Mouse (Mus musculus) liver, embryonic 14.5 days (tissue): Measurements from ENCODE around the gene Elmsan1. TPM values are rescaled to one million over a fixed set of nuclear protein-coding genes. Genes with fewer than 3 reads are reported as not detected.
"Not testable (repeated sequence)": the region's sequence is repeated elsewhere in the genome, so short reads cannot be mapped to it uniquely, and the experiment has no call there.

ENCODE experiments used
- ATAC-seq: fragments of 200-750 bp; cut with Nextera tagmentation; 2 replicates; pipeline ENCODE4 v1.8.0; 2017; ENCODE audit warnings: moderate number of reproducible peaks, mild to moderate bottlenecking, moderate library complexity; ENCODE audit not compliant: insufficient read depth
- DNase-seq, 3 experiments: peaks; one replicate each; pipeline ENCODE4 v3.0.0-alpha.2; 2012 to 2013; ENCODE audit warnings: low read depth in 3 of 3, low spot score in 3 of 3
- H3K27ac ChIP-seq: fragments of 300-500 bp; sonication (generic); 2 replicates; pipeline ENCODE4 v1.5.1; 2014; ENCODE audit warnings: moderate library complexity, mild to moderate bottlenecking, control low read depth, inconsistent platforms
- H3K27me3 ChIP-seq: fragments of 300-500 bp; sonication (generic); 2 replicates; pipeline ENCODE4 v1.6.1; 2014; ENCODE audit warnings: mild to moderate bottlenecking, low read length, moderate library complexity; ENCODE audit not compliant: control insufficient read depth, insufficient read depth
- H3K36me3 ChIP-seq: fragments of 300-500 bp; sonication (generic); replicated peaks from 2 replicates; pipeline ENCODE4 v1.6.1; 2014; ENCODE audit warnings: low read depth; ENCODE audit not compliant: control insufficient read depth, insufficient read depth
- H3K4me1 ChIP-seq, 2 experiments: fragments of 200-500 bp in 1 of 2; fragments of 300-500 bp in 1 of 2; sonication (generic) in 1 of 2; replicated peaks; 2 replicates each; pipeline ENCODE4 v1.6.1; 2012 to 2014; ENCODE audit warnings: antibody characterized with exemption in 1 of 2, inconsistent platforms in 1 of 2, low read length in 1 of 2; ENCODE audit not compliant: control insufficient read depth in 2 of 2, insufficient read depth in 2 of 2
- H3K4me2 ChIP-seq: fragments of 300-500 bp; sonication (generic); 2 replicates; pipeline ENCODE4 v1.6.1; 2014; ENCODE audit warnings: low read depth, mild to moderate bottlenecking, control low read depth, moderate library complexity
- H3K4me3 ChIP-seq, 2 experiments: fragments of 200-500 bp in 1 of 2; fragments of 300-500 bp in 1 of 2; sonication (generic) in 1 of 2; 2 replicates each; pipeline ENCODE4 v1.5.1; 2012 to 2014; ENCODE audit warnings: low read depth in 2 of 2, low read length in 2 of 2, mild to moderate bottlenecking in 2 of 2, control low read depth in 1 of 2, inconsistent platforms in 1 of 2, moderate library complexity in 1 of 2; ENCODE audit not compliant: insufficient read depth in 1 of 2
- H3K9ac ChIP-seq: fragments of 300-500 bp; sonication (generic); replicated peaks from 2 replicates; pipeline ENCODE4 v1.6.1; 2014; ENCODE audit warnings: mild to moderate bottlenecking, control low read depth, moderate library complexity
- H3K9me3 ChIP-seq: fragments of 300-500 bp; sonication (generic); 2 replicates; pipeline ENCODE4 v1.6.1; 2016; ENCODE audit warnings: low read length, mixed read lengths; ENCODE audit not compliant: control insufficient read depth
- CTCF ChIP-seq: IDR thresholded peaks from 2 replicates; pipeline ENCODE4 v1.5.1; 2016; ENCODE audit warnings: antibody characterized with exemption, low read depth, control low read depth
- EP300 ChIP-seq: IDR thresholded peaks from 2 replicates; pipeline ENCODE4 v1.6.1; 2016; ENCODE audit warnings: antibody characterized with exemption, low read depth
- WGBS: fragments of 180-500 bp; shearing (Covaris S2); extraction: QIAGEN DNeasy Blood & Tissue Kit; methylation state at CpG from one replicate; pipeline ENCODE4 v1.1.7; 2014; ENCODE audit not compliant: insufficient replicate concordance; 5-methylcytosine and 5-hydroxymethylcytosine counted together
- polyA plus RNA-seq, 2 experiments: library from polyadenylated mRNA; depleted of rRNA in 1 of 2; stranded (reverse) in 1 of 2; unstranded in 1 of 2; fragments of >200 nt; fragmentation: Nextera tagmentation in 1 of 2; extraction: Ambion mirVana in 1 of 2; gene quantifications; 2 replicates each; pipeline versions ENCODE4 v1.2.1 to v1.2.3; 2012 to 2014

Elmsan1 gene
- polyA plus RNA-seq, 2 experiments: 4.3 to 4.5 TPM

DNA sequence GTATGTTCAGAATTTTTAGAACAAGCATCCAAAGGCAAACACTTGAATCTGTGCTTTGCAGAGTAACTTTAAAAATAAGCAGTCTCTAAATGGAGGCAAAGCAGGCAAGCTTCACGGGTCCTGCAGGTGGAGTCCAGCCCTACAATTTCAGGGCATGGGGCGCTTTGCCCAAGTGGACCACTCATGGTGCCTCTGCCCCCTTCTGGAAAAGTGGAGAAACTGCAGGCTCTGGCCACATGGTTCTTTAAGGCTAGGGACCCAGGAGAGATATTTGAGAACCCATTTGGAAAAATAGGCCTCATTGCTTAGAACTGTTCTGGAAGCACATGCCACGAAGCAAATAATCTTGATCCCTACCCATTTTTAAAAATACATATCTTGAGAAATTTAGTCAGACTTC is 30.5 kb upstream of the Elmsan1 start:
- Histone ChIP-seq H3K36me3 (no peaks in the 10 kb centered on the region), H3K4me1 (no peaks in the 10 kb centered on the region), H3K4me3 (no peak overlapping the region), H3K27ac (no peak overlapping the region), H3K4me2 (no peak overlapping the region), H3K27me3 (no peaks in the 10 kb centered on the region), H3K9me3 (no peaks in the 10 kb centered on the region), H3K9ac (no peak overlapping the region)
- WGBS: 7% methylated on average over 3 of the region's 3 CpGs
- TF ChIP-seq EP300 (no peak), CTCF (peak; percentile 94)
- peak; percentile 51 to 66 (median 55) for DNase-seq
- ATAC-seq: peak; percentile 31; the same call in 1 of the 2 replicates

DNA sequence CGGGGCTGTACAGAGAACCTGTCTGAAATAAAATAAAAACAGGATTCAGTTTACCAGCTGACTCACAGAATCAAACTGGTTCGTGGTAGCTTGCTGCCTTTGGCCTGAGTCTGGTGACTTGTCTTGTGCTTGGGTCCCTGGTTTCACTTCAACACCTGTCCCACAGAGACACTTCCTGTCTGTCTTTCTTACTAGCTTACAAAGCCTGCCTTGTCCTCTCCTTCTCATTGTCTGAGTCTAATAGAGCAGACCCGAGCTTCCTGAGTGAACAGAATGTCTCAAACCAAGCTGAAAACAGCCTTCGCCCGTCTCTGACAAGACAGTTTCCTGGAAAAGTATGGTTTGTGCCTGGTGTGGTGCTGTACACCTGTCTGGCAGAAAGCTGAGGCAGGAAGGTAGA is 27.0 kb upstream of the Elmsan1 start:
- DNase-seq: no peak
- WGBS: 57% methylated on average over 5 of the region's 5 CpGs

DNA sequence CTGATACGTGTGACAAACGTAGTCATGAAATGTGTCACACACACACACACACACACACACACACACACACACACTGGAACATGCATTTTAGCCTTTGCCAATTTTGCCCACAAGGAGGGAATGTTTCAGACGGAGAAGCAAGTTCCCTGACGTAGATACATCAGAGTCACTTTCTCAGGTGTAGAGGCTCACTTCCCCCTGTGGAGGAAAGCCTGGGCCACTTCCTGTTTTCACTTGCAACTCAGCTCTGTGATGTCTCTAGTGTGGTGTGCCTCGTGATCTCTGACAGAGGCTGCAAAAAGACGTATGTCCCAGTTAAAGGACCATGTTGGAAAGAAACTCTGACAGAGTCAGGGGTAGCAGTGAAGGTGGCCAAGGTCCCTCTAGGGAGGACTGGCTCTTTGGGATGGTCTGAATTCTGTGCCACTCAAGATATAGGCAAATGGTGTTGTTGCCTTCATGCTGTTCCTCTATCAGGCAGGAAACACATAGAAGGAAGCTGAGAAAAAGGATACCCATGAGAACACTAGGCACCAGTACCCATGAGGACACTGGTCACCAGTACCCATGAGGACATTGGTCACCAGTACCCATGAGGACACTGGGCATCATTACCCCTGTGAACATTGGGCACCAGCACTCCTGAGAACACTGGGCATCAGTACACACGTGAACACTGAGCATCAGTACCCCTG is 24.5 kb upstream of the Elmsan1 start:
- no peak for DNase-seq
- Histone ChIP-seq H3K4me1 (no peaks in the 10 kb centered on the region), H3K27ac (no peak overlapping the region)

More for the DNA sequence above, 27.0 kb upstream of the Elmsan1 start:
- Histone ChIP-seq H3K4me2 (no peak overlapping the region), H3K36me3 (no peaks in the 10 kb centered on the region), H3K9ac (no peak overlapping the region), H3K27ac (no peak overlapping the region), H3K4me1 (no peaks in the 10 kb centered on the region), H3K9me3 (no peaks in the 10 kb centered on the region), H3K27me3 (no peaks in the 10 kb centered on the region), H3K4me3 (no peak overlapping the region)
- no peak for TF ChIP-seq EP300
- TF ChIP-seq CTCF: no peak
- no peak for ATAC-seq

DNA sequence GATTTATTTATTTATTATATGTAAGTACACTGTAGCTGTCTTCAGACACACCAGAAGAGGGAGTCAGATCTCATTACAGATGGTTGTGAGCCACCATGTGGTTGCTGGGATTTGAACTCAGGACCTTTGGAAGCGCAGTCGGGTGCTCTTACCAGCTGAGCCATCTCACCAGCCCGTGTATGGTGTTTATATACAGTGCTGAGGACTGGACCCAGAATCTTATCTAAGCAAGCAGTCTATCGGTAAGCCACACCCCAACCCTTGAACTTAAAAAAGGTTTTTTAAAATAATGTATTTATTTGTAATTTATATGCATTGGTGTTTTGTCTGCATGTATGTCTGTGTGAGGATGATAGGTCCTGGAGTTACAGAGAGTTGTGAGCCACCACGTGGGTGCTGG is 18.4 kb upstream of the Elmsan1 start:
- H3K27me3 ChIP-seq, H3K9ac ChIP-seq, H3K27ac ChIP-seq, H3K36me3 ChIP-seq, H3K4me2 ChIP-seq, DNase-seq, H3K9me3 ChIP-seq, H3K4me3 ChIP-seq: not testable (repeated sequence)
- ATAC-seq: peak; percentile 55; the same call in 1 of the 2 replicates
- H3K4me1 ChIP-seq: peaks cover 7 to 12% of the 10 kb centered on the region in 2 experiments
- WGBS: 50% methylated on average over 5 of the region's 5 CpGs

More for the DNA sequence above, 24.5 kb upstream of the Elmsan1 start:
- WGBS: 43% methylated on average over 7 of the region's 7 CpGs
- Histone ChIP-seq H3K4me2 (no peak overlapping the region), H3K27me3 (no peaks in the 10 kb centered on the region), H3K9ac (no peak overlapping the region), H3K4me3 (no peak overlapping the region), H3K9me3 (no peaks in the 10 kb centered on the region), H3K36me3 (no peaks in the 10 kb centered on the region)
- TF ChIP-seq CTCF (no peak), EP300 (no peak)
- ATAC-seq: no peak

DNA sequence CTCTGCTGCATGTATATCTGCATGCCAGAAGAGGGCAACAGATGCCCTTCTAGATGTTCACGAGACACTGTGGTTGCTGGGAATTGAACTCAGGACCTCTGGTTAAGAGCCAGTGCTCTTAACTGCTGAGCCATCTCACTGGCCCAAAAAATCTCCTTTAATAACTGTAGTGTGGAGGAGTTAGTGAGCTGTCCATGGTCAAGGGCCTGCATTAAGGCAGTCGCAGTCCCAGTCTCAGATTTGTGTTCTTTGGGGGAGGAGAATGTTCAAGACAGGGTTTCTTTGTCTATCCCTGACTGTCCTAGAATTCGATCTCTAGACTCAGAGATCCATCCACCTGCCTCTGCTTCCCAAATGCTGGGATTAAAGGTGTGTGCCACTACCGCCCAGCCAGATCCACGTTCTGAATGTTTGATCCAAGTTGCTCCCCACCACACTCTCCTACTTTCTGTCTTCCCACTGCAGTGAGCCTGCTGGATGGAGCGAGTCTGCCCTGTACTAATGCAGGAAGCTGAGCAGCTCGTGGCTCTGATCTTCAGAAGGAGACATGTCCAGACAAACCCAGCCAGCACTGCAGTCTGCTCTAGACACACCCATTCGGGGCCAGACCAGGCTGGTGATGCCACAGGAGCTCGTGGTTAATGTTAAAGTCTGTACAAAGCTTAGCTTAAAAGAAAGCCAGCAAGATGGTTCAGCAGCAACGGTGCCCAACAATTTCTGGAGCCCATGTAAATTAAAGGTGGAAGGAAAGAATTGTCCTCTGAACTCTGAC is 17.5 kb upstream of the Elmsan1 start:
- ATAC-seq: no peak
- Histone ChIP-seq H3K4me3 (no peak overlapping the region), H3K9ac (no peak overlapping the region), H3K27me3 (no peaks in the 10 kb centered on the region), H3K4me1 (peaks cover 7 to 12% of the 10 kb centered on the region in 2 experiments), H3K27ac (no peak overlapping the region), H3K9me3 (no peaks in the 10 kb centered on the region), H3K36me3 (no peaks in the 10 kb centered on the region), H3K4me2 (no peak overlapping the region)
- no peak for DNase-seq
- no peak for TF ChIP-seq CTCF
- TF ChIP-seq EP300: no peak
- WGBS: 66% methylated on average over 10 of the region's 10 CpGs
